ENCODE assay signal across 11 mouse cellular contexts in genomic region chr5:140581569-140581968, GRCm38 (mm10). TPM values are rescaled to one million over a fixed set of nuclear protein-coding genes. Genes with fewer than 3 reads are reported as not detected.
A peak's percentile ranks its signal among the peaks of the same experiment; 100 is the strongest.
DNase-seq lines count a peak whose midpoint lies in the region; ATAC-seq and TF ChIP-seq lines count a peak whose summit lies in the region.
"Had no signal": no experiment of that assay in that cellular context is flagged by ENCODE, and none has a peak within 500 bp of the region (broad histone marks: within the 10 kb centered on the region; RNA-seq: fewer than 3 reads in every experiment).

No protein-coding gene starts in this region.

- no peak overlapping the region for H3K9ac ChIP-seq in kidney, postnatal 0 days (ENCODE audit: low read depth, low read length)
- no peak overlapping the region for H3K9ac ChIP-seq in ES-Bruce4 (ENCODE audit: low read depth, poor library complexity, severe bottlenecking)
- no peak overlapping the region for H3K9ac ChIP-seq in limb, embryonic 13.5 days

- no peaks in the 10 kb centered on the region for H3K36me3 ChIP-seq in kidney, postnatal 0 days (ENCODE audit: insufficient read depth, low read length)
- H3K36me3 ChIP-seq in ES-Bruce4 (ENCODE audit: control insufficient read depth, insufficient read depth, low read length, poor library complexity, severe bottlenecking) = no peaks in the 10 kb centered on the region
- H3K36me3 ChIP-seq in limb, embryonic 13.5 days = no peaks in the 10 kb centered on the region

- peaks cover 21% of the 10 kb centered on the region for H3K4me1 ChIP-seq in kidney, postnatal 0 days (replicated peaks; ENCODE audit: insufficient read depth, low read length)
- peaks cover 21% of the 10 kb centered on the region for H3K4me1 ChIP-seq in ES-Bruce4 (ENCODE audit: control insufficient read depth, insufficient read depth, low read length)
- H3K4me1 ChIP-seq in limb, embryonic 13.5 days = peaks cover 52% of the 10 kb centered on the region

- ATAC-seq in kidney, postnatal 0 days (replicated peaks; ENCODE audit: low FRiP score, low read depth) = peak; percentile 58
- ATAC-seq in limb, embryonic 13.5 days (ENCODE audit: low FRiP score, low read depth) = peak; percentile 37; the same call in 1 of the 2 replicates
- no peak for ATAC-seq in erythroid progenitor cell, adult 5-6 weeks (replicated peaks; ENCODE audit: low FRiP score, poor library complexity, severe bottlenecking)

- no peak overlapping the region for H3K27ac ChIP-seq in kidney, postnatal 0 days
- H3K27ac ChIP-seq in ES-Bruce4 (ENCODE audit: insufficient read depth, low read length) = no peak overlapping the region
- no peak overlapping the region; the same call in 1 of the 2 replicates for H3K27ac ChIP-seq in limb, embryonic 13.5 days
- H3K27ac ChIP-seq in gastrocnemius, adult 2 months = no peak overlapping the region

- H3K4me3 ChIP-seq in kidney, postnatal 0 days (replicated peaks; ENCODE audit: low read depth, low read length) = no peak overlapping the region
- H3K4me3 ChIP-seq in ES-Bruce4 (ENCODE audit: low read depth, low read length) = no peak overlapping the region
- H3K4me3 ChIP-seq in limb, embryonic 13.5 days = no peak overlapping the region
- H3K4me3 ChIP-seq in gastrocnemius, adult 2 months = no peak overlapping the region
- H3K4me3 ChIP-seq: megakaryocyte, embryonic 14.5 days had no signal

- no peak for TF ChIP-seq POLR2A in ES-Bruce4 (IDR thresholded peaks at IDR 0.05; ENCODE audit: insufficient read depth, low read length)

- no peaks in the 10 kb centered on the region for H3K27me3 ChIP-seq in kidney, postnatal 0 days (ENCODE audit: insufficient read depth, low read length)
- H3K27me3 ChIP-seq in ES-Bruce4 (ENCODE audit: control insufficient read depth, insufficient read depth, low read length, poor library complexity, severe bottlenecking) = no peaks in the 10 kb centered on the region
- H3K27me3 ChIP-seq in limb, embryonic 13.5 days = no peaks in the 10 kb centered on the region

- H3K9me3 ChIP-seq in kidney, postnatal 0 days (replicated peaks; ENCODE audit: low read length) = no peaks in the 10 kb centered on the region
- no peaks in the 10 kb centered on the region for H3K9me3 ChIP-seq in ES-Bruce4 (replicated peaks; ENCODE audit: control insufficient read depth, insufficient read depth, low read length, poor library complexity, severe bottlenecking)
- H3K9me3 ChIP-seq in limb, embryonic 13.5 days = no peaks in the 10 kb centered on the region
- H3K9me3 ChIP-seq: megakaryocyte, embryonic 14.5 days had no signal

- intact Hi-C loops in gastrocnemius, adult 2 months (cut with DNase I) = no loop called here

- H3K4me2 ChIP-seq in kidney, postnatal 0 days (ENCODE audit: low read length) = no peak overlapping the region
- H3K4me2 ChIP-seq in limb, embryonic 13.5 days (replicated peaks) = peak overlapping the region; percentile 41

- no peak for TF ChIP-seq CTCF in kidney, postnatal 0 days (IDR thresholded peaks at IDR 0.05; ENCODE audit: low read depth)
- TF ChIP-seq CTCF in ES-Bruce4 (IDR thresholded peaks at IDR 0.05; ENCODE audit: low read depth, low read length) = no peak
- TF ChIP-seq CTCF in gastrocnemius, adult 2 months (IDR thresholded peaks at IDR 0.05) = no peak

- WGBS in kidney, postnatal 0 days = 20% methylated on average over 5 of the region's 5 CpGs
- 2% methylated on average over 5 of the region's 5 CpGs for WGBS in limb, embryonic 13.5 days

- peak; percentile 76 for DNase-seq in kidney, postnatal 0 days (ENCODE audit: low spot score)
- DNase-seq in kidney, adult 8-10 months = no peak
- peak; percentile 72 for DNase-seq in ZHBTc4 (ENCODE audit: low read depth, low spot score)
- DNase-seq in gastrocnemius, adult 2 months = no peak
- DNase-seq: cerebellum, postnatal 36 days; gastrocnemius, postnatal 25 days had no signal

- TF ChIP-seq EP300 in ES-Bruce4 (IDR thresholded peaks at IDR 0.05; ENCODE audit: insufficient read depth, low read depth, low read length) = peak; percentile 94

RNA-seq across cellular contexts. Expression of gene Grifin, which starts 16.7 kb away (rescaled TPM):
- polyA plus RNA-seq in kidney, postnatal 0 days (2015; fragmentation: Nextera tagmentation; extraction: Ambion mirVana) = not detected in 2 replicates
- not detected in 2 replicates for polyA plus RNA-seq in ES-Bruce4 (2011; ENCODE audit: insufficient read depth, insufficient read length, low read depth, missing spikeins)
- not detected in 2 replicates for polyA plus RNA-seq in limb, embryonic 13.5 days (2015; fragmentation: Nextera tagmentation; extraction: Ambion mirVana)
- not detected in 2 replicates for total RNA-seq in erythroid progenitor cell, adult 5-6 weeks (2015; ENCODE audit: low replicate concordance)
- not detected in 2 replicates for total RNA-seq in erythroid progenitor cell, adult 5-6 weeks (2017; ENCODE audit: low replicate concordance)
- not detected for total RNA-seq in gastrocnemius, adult 2 months (2021)
- total RNA-seq: gastrocnemius, postnatal 25 days; layer of hippocampus, adult 18-20 months had no signal

RNA-seq across cellular contexts. Expression of gene Lfng, which starts 25.6 kb away (rescaled TPM):
- polyA plus RNA-seq in kidney, postnatal 0 days (2015; fragmentation: Nextera tagmentation; extraction: Ambion mirVana) = 28.8 and 33.4 TPM in 2 replicates
- polyA plus RNA-seq in ES-Bruce4 (2011; ENCODE audit: insufficient read depth, insufficient read length, low read depth, missing spikeins) = 4.1 and 4.4 TPM in 2 replicates
- polyA plus RNA-seq in limb, embryonic 13.5 days (2015; fragmentation: Nextera tagmentation; extraction: Ambion mirVana) = 13.4 and 13.5 TPM in 2 replicates
- 19.7 and 20.5 TPM in 2 replicates for total RNA-seq in erythroid progenitor cell, adult 5-6 weeks (2015; ENCODE audit: low replicate concordance)
- total RNA-seq in erythroid progenitor cell, adult 5-6 weeks (2017; ENCODE audit: low replicate concordance) = 1.9 and 11.4 TPM in 2 replicates
- 1 to 10 TPM; 3.2 to 6.1 TPM for total RNA-seq in gastrocnemius, adult 2 months (2021)

Comparison
In these comparisons a context has a peak if more than half of its experiments do, and no peak if none do; other contexts are left out.
1. DNase-seq: peak in kidney, postnatal 0 days (single experiment) and ZHBTc4 (single experiment); none in kidney, adult 8-10 months (0 of 2) and gastrocnemius, adult 2 months (single experiment).